Mouse (Mus musculus) heart, embryonic 12.5 days (tissue): ENCODE measurements around the gene Slc25a28. TPM values are rescaled to one million over a fixed set of nuclear protein-coding genes. Genes with fewer than 3 reads are reported as not detected.

Source experiments
- ATAC-seq: fragments of 200-750 bp; cut with Nextera tagmentation; 2 replicates; pipeline ENCODE4 v1.8.0; 2017; ENCODE audit warnings: moderate TSS enrichment, moderate library complexity; ENCODE audit not compliant: insufficient number of reproducible peaks, low FRiP score
- H3K27ac ChIP-seq: fragments of 300-500 bp; sonication (generic); 2 replicates; pipeline ENCODE4 v1.5.1; 2016; ENCODE audit warnings: mild to moderate bottlenecking, moderate library complexity; ENCODE audit not compliant: poor library complexity, severe bottlenecking
- H3K27me3 ChIP-seq: fragments of 300-500 bp; sonication (generic); replicated peaks from 2 replicates; pipeline ENCODE4 v1.6.1; 2016; ENCODE audit warnings: mild to moderate bottlenecking, moderate library complexity
- H3K36me3 ChIP-seq: fragments of 300-500 bp; sonication (generic); 2 replicates; pipeline ENCODE4 v1.6.1; 2016; ENCODE audit warnings: mild to moderate bottlenecking, moderate library complexity
- H3K4me1 ChIP-seq: fragments of 300-500 bp; sonication (generic); replicated peaks from 2 replicates; pipeline ENCODE4 v1.6.1; 2016; ENCODE audit warnings: mild to moderate bottlenecking
- H3K4me2 ChIP-seq: fragments of 300-500 bp; sonication (generic); 2 replicates; pipeline ENCODE4 v1.6.1; 2016; ENCODE audit warnings: mild to moderate bottlenecking, moderate library complexity
- H3K4me3 ChIP-seq: fragments of 300-500 bp; sonication (generic); 2 replicates; pipeline ENCODE4 v1.5.1; 2016; ENCODE audit warnings: mild to moderate bottlenecking
- H3K9ac ChIP-seq: fragments of 300-500 bp; sonication (generic); 2 replicates; pipeline ENCODE4 v1.6.1; 2016; ENCODE audit warnings: mild to moderate bottlenecking, moderate library complexity
- H3K9me3 ChIP-seq: fragments of 300-500 bp; sonication (generic); replicated peaks from 2 replicates; pipeline ENCODE4 v1.6.1; 2016; ENCODE audit warnings: mild to moderate bottlenecking, moderate library complexity
- WGBS: fragments of 180-500 bp; shearing (Covaris S2); methylation state at CpG from one replicate; pipeline ENCODE4 v1.1.7; 2016; 5-methylcytosine and 5-hydroxymethylcytosine counted together
- polyA plus RNA-seq: library from polyadenylated mRNA; unstranded; fragments of >200 nt; fragmentation: Nextera tagmentation; extraction: Ambion mirVana; gene quantifications from 2 replicates; pipeline ENCODE4 v1.2.1, GENCODE M21; 2016

The Slc25a28 gene
- polyA plus RNA-seq, 1 experiment from 2014 or later = 11.1 TPM

DNA sequence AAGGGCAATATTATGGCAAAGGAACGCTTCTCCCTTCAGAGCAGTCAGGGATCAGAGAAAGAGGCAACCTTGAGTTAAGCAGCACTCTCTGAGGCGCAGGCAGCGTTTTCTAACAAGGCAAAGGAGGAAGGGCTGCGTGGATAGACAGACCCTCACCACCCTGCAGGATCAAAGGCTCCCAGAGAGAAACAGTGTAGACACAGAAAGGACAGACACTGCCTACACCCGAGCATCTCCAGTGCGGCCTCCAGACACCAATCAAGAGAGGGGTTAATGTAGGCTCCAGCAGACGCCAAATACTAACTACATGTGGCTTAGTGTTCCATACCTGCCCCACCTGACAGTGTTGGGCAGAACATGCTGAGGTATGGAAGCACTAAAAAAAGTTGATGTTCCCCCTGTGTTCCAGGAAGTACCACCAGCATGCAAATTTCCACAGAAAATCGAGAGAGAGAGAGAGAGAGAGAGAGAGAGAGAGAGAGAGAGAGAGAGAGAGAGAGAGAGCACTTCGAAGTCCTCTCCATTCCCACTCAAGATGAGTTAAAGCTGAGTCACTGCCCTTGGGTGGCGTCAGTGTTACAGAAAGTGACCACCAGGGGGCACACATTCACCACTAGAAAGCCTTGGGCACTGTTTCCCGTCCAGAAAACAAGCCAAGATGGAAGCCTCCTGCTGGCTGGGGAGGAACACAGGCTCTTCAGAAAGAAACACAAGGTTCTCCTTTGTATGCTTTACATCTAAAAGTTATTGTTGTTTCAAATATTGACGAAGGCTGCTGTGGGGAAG, 44.0 kb downstream of the Slc25a28 start:
- Histone ChIP-seq H3K4me2 (no peak overlapping the region), H3K27me3 (peaks cover 45% of the 10 kb centered on the region), H3K27ac (no peak overlapping the region), H3K4me3 (no peak overlapping the region), H3K9me3 (no peaks in the 10 kb centered on the region), H3K4me1 (no peaks in the 10 kb centered on the region), H3K36me3 (no peaks in the 10 kb centered on the region), H3K9ac (no peak overlapping the region)
- WGBS = 25% methylated on average over 12 of the region's 12 CpGs
- no peak for ATAC-seq

DNA sequence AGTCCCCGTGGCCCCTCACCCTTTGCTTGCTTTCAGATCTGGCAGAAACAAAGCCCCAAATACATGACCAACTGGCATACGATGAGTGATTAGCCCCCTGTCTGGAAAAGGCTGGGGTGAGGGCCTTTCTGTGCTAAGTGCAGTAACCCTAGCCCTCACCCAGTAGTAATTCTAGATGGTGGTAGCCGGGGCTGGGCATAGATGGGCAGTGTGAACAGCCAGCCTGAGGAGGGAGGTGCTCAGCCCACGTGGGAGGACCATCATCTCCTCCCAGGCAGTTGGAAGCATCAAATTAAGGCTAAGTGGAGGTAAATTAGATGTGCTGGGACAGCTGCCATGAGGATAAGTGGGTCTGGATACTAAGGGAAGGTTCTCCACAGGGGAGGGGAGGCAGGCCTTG, 45.6 kb downstream of the Slc25a28 start:
- H3K4me2 ChIP-seq = no peak overlapping the region
- no peak overlapping the region for H3K27ac ChIP-seq
- ATAC-seq = no peak
- 38% methylated on average over 4 of the region's 4 CpGs for WGBS
- no peak overlapping the region for H3K9ac ChIP-seq
- no peaks in the 10 kb centered on the region for H3K36me3 ChIP-seq
- H3K4me3 ChIP-seq = no peak overlapping the region
- H3K4me1 ChIP-seq = no peaks in the 10 kb centered on the region
- peaks cover 58% of the 10 kb centered on the region for H3K27me3 ChIP-seq
- no peaks in the 10 kb centered on the region for H3K9me3 ChIP-seq

DNA sequence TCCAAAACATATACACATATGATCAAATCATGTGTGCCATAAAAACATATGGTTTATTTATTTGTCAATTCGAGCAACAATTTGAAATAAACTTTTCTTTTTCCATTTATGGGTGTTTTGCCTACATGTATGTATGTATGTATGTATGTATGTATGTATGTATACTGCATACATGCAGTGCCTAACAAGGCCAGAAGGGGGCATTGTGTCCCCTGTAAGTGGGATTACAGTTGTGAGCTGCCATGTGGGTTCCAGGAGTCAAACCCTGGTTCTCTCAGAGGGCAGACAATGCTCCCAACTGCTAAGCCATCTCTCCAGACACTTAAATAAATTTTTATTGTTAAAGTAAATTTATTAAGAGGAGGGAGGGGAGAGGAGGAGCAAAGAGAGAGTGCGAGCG, 47.3 kb downstream of the Slc25a28 start:
- no peak overlapping the region for H3K4me2 ChIP-seq
- no peak overlapping the region for H3K9ac ChIP-seq
- H3K4me1 ChIP-seq = no peaks in the 10 kb centered on the region
- WGBS = 90% methylated on average over 3 of the region's 3 CpGs
- H3K4me3 ChIP-seq = no peak overlapping the region
- no peaks in the 10 kb centered on the region for H3K36me3 ChIP-seq
- ATAC-seq = no peak
- H3K9me3 ChIP-seq = no peaks in the 10 kb centered on the region
- H3K27me3 ChIP-seq = peaks cover 68% of the 10 kb centered on the region
- no peak overlapping the region for H3K27ac ChIP-seq

GRCm38 (mm10) chr19:43626160-43626559, 48.5 kb downstream of the Slc25a28 start:
- Histone ChIP-seq H3K9ac (no peak overlapping the region), H3K4me2 (no peak overlapping the region), H3K4me3 (no peak overlapping the region), H3K36me3 (no peaks in the 10 kb centered on the region), H3K4me1 (no peaks in the 10 kb centered on the region), H3K27me3 (peaks cover 80% of the 10 kb centered on the region), H3K27ac (no peak overlapping the region), H3K9me3 (no peaks in the 10 kb centered on the region)
- WGBS = 44% methylated on average over 3 of the region's 3 CpGs
- no peak for ATAC-seq

GRCm38 (mm10) chr19:43623913-43624312, 50.8 kb downstream of the Slc25a28 start:
- no peak overlapping the region for H3K9ac ChIP-seq
- no peaks in the 10 kb centered on the region for H3K4me1 ChIP-seq
- no peak for ATAC-seq
- no peaks in the 10 kb centered on the region for H3K36me3 ChIP-seq
- no peak overlapping the region for H3K27ac ChIP-seq
- WGBS = 42% methylated on average over 4 of the region's 4 CpGs
- no peak overlapping the region for H3K4me2 ChIP-seq
- H3K4me3 ChIP-seq = no peak overlapping the region
- H3K9me3 ChIP-seq = no peaks in the 10 kb centered on the region
- H3K27me3 ChIP-seq = peaks cover 90% of the 10 kb centered on the region

- H3K4me2 ChIP-seq = no peak overlapping the region
- no peak overlapping the region for H3K9ac ChIP-seq
- H3K4me3 ChIP-seq = no peak overlapping the region
- peaks cover 17% of the 10 kb centered on the region for H3K4me1 ChIP-seq
- 5% methylated on average over 18 of the region's 18 CpGs for WGBS
- no peak overlapping the region for H3K27ac ChIP-seq
- H3K27me3 ChIP-seq = peaks cover 96% of the 10 kb centered on the region
- ATAC-seq = no peak
- no peaks in the 10 kb centered on the region for H3K36me3 ChIP-seq
- no peaks in the 10 kb centered on the region for H3K9me3 ChIP-seq
Observed at GRCm38 (mm10) chr19:43619916-43620479, 54.7 kb downstream of the Slc25a28 start.

GRCm38 (mm10) chr19:43618505-43619030, 56.1 kb downstream of the Slc25a28 start:
- 2% methylated on average over 5 of the region's 5 CpGs for WGBS
- H3K27me3 ChIP-seq = peaks cover 96% of the 10 kb centered on the region
- H3K9me3 ChIP-seq = no peaks in the 10 kb centered on the region
- H3K27ac ChIP-seq = no peak overlapping the region
- H3K9ac ChIP-seq = no peak overlapping the region
- H3K36me3 ChIP-seq = no peaks in the 10 kb centered on the region
- H3K4me2 ChIP-seq = no peak overlapping the region
- no peak overlapping the region for H3K4me3 ChIP-seq
- no peak for ATAC-seq
- H3K4me1 ChIP-seq = peaks cover 26% of the 10 kb centered on the region

- no peak overlapping the region for H3K4me3 ChIP-seq
- H3K27ac ChIP-seq = no peak overlapping the region
- 37% methylated on average over 10 of the region's 10 CpGs for WGBS
- no peaks in the 10 kb centered on the region for H3K36me3 ChIP-seq
- ATAC-seq = no peak
- H3K4me1 ChIP-seq = peaks cover 26% of the 10 kb centered on the region
- H3K27me3 ChIP-seq = peaks cover 96% of the 10 kb centered on the region
- no peaks in the 10 kb centered on the region for H3K9me3 ChIP-seq
- no peak overlapping the region for H3K9ac ChIP-seq
- H3K4me2 ChIP-seq = no peak overlapping the region
Observed at GRCm38 (mm10) chr19:43617761-43618349, 56.8 kb downstream of the Slc25a28 start.

DNA sequence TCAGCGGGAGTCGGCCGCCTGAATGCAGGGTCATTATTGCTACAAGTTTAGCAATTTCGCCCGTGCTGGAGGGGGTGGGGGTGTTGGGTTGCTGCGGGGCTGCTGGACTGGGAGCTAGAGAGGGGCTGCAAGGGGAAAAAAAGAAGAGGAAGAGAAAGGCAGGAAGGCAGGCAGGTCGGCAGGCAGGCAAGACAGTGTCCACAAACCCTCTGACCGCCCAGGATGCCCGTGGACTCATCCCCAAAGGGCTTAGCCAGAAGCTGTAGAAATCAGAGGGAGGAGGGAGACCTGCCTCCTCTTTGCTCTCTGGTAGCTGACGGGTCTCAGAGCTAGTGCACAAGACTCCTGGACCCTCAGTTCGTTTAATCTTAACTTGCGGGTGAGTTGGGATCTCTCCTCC, 57.8 kb downstream of the Slc25a28 start:
- H3K9ac ChIP-seq = no peak overlapping the region
- peak overlapping the region; percentile 71 for H3K4me2 ChIP-seq
- H3K4me3 ChIP-seq = peak overlapping the region; percentile 41
- H3K27me3 ChIP-seq = peaks cover 96% of the 10 kb centered on the region
- peaks cover 35% of the 10 kb centered on the region for H3K4me1 ChIP-seq
- no peaks in the 10 kb centered on the region for H3K36me3 ChIP-seq
- H3K27ac ChIP-seq = no peak overlapping the region
- no peaks in the 10 kb centered on the region for H3K9me3 ChIP-seq
- ATAC-seq = no peak
- 0% methylated on average over 12 of the region's 12 CpGs for WGBS

GRCm38 (mm10) chr19:43616415-43616861, 58.2 kb downstream of the Slc25a28 start:
- Histone ChIP-seq H3K4me1 (peaks cover 35% of the 10 kb centered on the region), H3K36me3 (no peaks in the 10 kb centered on the region), H3K27ac (no peak overlapping the region), H3K27me3 (peaks cover 96% of the 10 kb centered on the region), H3K4me3 (peak overlapping the region; percentile 41), H3K9ac (peak overlapping the region; percentile 4; the same call in 1 of the 2 replicates), H3K4me2 (peak overlapping the region; percentile 71), H3K9me3 (no peaks in the 10 kb centered on the region)
- ATAC-seq = 0 out of 2 replicates have a peak, but pooled peaks have one; percentile 37
- under 1% methylated on average over 31 of the region's 35 CpGs for WGBS
